Mouse (Mus musculus) lung, embryonic 16.5 days (tissue): ENCODE results near the gene Arhgef28. TPM values are rescaled to one million over a fixed set of nuclear protein-coding genes. Genes with fewer than 3 reads are reported as not detected.

Source experiments
- ATAC-seq: fragments of 200-750 bp; cut with Nextera tagmentation; 2 replicates; pipeline ENCODE4 v1.8.0; 2017; ENCODE audit warnings: low read depth, mild to moderate bottlenecking, moderate library complexity
- H3K27ac ChIP-seq: fragments of 300-500 bp; sonication (generic); 2 replicates; pipeline ENCODE4 v1.5.1; 2014; ENCODE audit warnings: mild to moderate bottlenecking, control low read depth, low read length
- H3K27me3 ChIP-seq: fragments of 300-500 bp; sonication (generic); 2 replicates; pipeline ENCODE4 v1.6.1; 2014; ENCODE audit warnings: low read depth, low read length, mixed read lengths; ENCODE audit not compliant: control insufficient read depth, insufficient read depth
- H3K36me3 ChIP-seq: fragments of 300-500 bp; sonication (generic); 2 replicates; pipeline ENCODE4 v1.6.1; 2014; ENCODE audit warnings: low read length; ENCODE audit not compliant: control insufficient read depth, insufficient read depth
- H3K4me1 ChIP-seq: fragments of 300-500 bp; sonication (generic); replicated peaks from 2 replicates; pipeline ENCODE4 v1.6.1; 2014; ENCODE audit warnings: low read length, mixed read lengths; ENCODE audit not compliant: control insufficient read depth, insufficient read depth
- H3K4me2 ChIP-seq: fragments of 300-500 bp; sonication (generic); 2 replicates; pipeline ENCODE4 v1.6.1; 2014; ENCODE audit warnings: low read depth, low read length, control low read depth
- H3K4me3 ChIP-seq: fragments of 300-500 bp; sonication (generic); 2 replicates; pipeline ENCODE4 v1.5.1; 2014; ENCODE audit warnings: mild to moderate bottlenecking, low read length, control low read depth
- H3K9ac ChIP-seq: fragments of 300-500 bp; sonication (generic); 2 replicates; pipeline ENCODE4 v1.6.1; 2014; ENCODE audit warnings: low read length, control low read depth
- H3K9me3 ChIP-seq: fragments of 300-500 bp; sonication (generic); 2 replicates; pipeline ENCODE4 v1.6.1; 2016; ENCODE audit warnings: low read length; ENCODE audit not compliant: control insufficient read depth
- WGBS: fragments of 180-500 bp; shearing (Covaris S2); extraction: QIAGEN DNeasy Blood & Tissue Kit; methylation state at CpG from one replicate; pipeline ENCODE4 v1.1.7; 2014; 5-methylcytosine and 5-hydroxymethylcytosine counted together
- polyA plus RNA-seq: library from polyadenylated mRNA; unstranded; fragments of >200 nt; fragmentation: Nextera tagmentation; extraction: Ambion mirVana; gene quantifications from 2 replicates; pipeline ENCODE4 v1.2.1, GENCODE M21; 2015

Gene Arhgef28
- polyA plus RNA-seq, result 21.7 and 24.4 TPM in 2 replicates

GRCm38 (mm10) chr13:98205771-98206545 is at the start of gene Arhgef28:
TSS of gene Arhgef28 (minus strand) at chr13:98206439.
- Histone ChIP-seq H3K9ac (peak within 1 kb of the TSS; percentile 77), H3K27me3 (no peaks in the 10 kb centered on the region), H3K4me3 (peak within 1 kb of the TSS; percentile 69), H3K36me3 (no peaks in the 10 kb centered on the region), H3K4me1 (peaks cover 10% of the 10 kb centered on the region), H3K4me2 (peak within 1 kb of the TSS; percentile 93), H3K9me3 (no peaks in the 10 kb centered on the region), H3K27ac (peak within 1 kb of the TSS; percentile 93)
- under 1% methylated on average over 59 of the region's 76 CpGs for WGBS
- ATAC-seq, result peak; percentile 92

GRCm38 (mm10) chr13:98254921-98255320 is 48.7 kb upstream of the Arhgef28 start:
- H3K9me3 ChIP-seq, result no peaks in the 10 kb centered on the region
- 68% methylated on average over 9 of the region's 9 CpGs for WGBS
- no peaks in the 10 kb centered on the region for H3K27me3 ChIP-seq
- H3K4me3 ChIP-seq, result no peak overlapping the region
- no peak overlapping the region for H3K4me2 ChIP-seq
- no peak for ATAC-seq
- peaks cover 44% of the 10 kb centered on the region for H3K36me3 ChIP-seq
- H3K4me1 ChIP-seq, result no peaks in the 10 kb centered on the region
- H3K9ac ChIP-seq, result no peak overlapping the region
- H3K27ac ChIP-seq, result no peak overlapping the region

GRCm38 (mm10) chr13:98249594-98249993 is 43.4 kb upstream of the Arhgef28 start:
- no peaks in the 10 kb centered on the region for H3K4me1 ChIP-seq
- H3K27me3 ChIP-seq, result no peaks in the 10 kb centered on the region
- no peak overlapping the region for H3K9ac ChIP-seq
- WGBS, result 91% methylated on average over 10 of the region's 10 CpGs
- H3K4me3 ChIP-seq, result no peak overlapping the region
- H3K4me2 ChIP-seq, result no peak overlapping the region
- no peak for ATAC-seq
- peaks cover 30% of the 10 kb centered on the region for H3K36me3 ChIP-seq
- no peaks in the 10 kb centered on the region for H3K9me3 ChIP-seq
- H3K27ac ChIP-seq, result no peak overlapping the region

GRCm38 (mm10) chr13:98245386-98245785 is 39.1 kb upstream of the Arhgef28 start:
- ATAC-seq, result no peak
- Histone ChIP-seq H3K27me3 (no peaks in the 10 kb centered on the region; the same call in 1 of the 2 replicates), H3K4me3 (no peak overlapping the region), H3K4me2 (no peak overlapping the region), H3K4me1 (no peaks in the 10 kb centered on the region), H3K27ac (no peak overlapping the region), H3K36me3 (peaks cover 9% of the 10 kb centered on the region), H3K9me3 (no peaks in the 10 kb centered on the region), H3K9ac (no peak overlapping the region)
- WGBS, result 67% methylated on average over 7 of the region's 7 CpGs

GRCm38 (mm10) chr13:98244571-98245350 is 38.5 kb upstream of the Arhgef28 start:
- Histone ChIP-seq H3K4me3 (no peak overlapping the region), H3K27me3 (no peaks in the 10 kb centered on the region; the same call in 1 of the 2 replicates), H3K4me1 (no peaks in the 10 kb centered on the region), H3K4me2 (no peak overlapping the region), H3K9ac (no peak overlapping the region), H3K27ac (no peak overlapping the region), H3K9me3 (no peaks in the 10 kb centered on the region), H3K36me3 (peaks cover 4% of the 10 kb centered on the region; the same call in 1 of the 2 replicates)
- WGBS, result 43% methylated on average over 5 of the region's 5 CpGs
- no peak; the same call in 1 of the 2 replicates for ATAC-seq

GRCm38 (mm10) chr13:98241531-98242282 is 35.5 kb upstream of the Arhgef28 start:
- H3K27ac ChIP-seq, result no peak overlapping the region
- H3K4me3 ChIP-seq, result no peak overlapping the region
- H3K27me3 ChIP-seq, result no peaks in the 10 kb centered on the region; the same call in 1 of the 2 replicates
- no peak overlapping the region for H3K4me2 ChIP-seq
- no peaks in the 10 kb centered on the region for H3K4me1 ChIP-seq
- no peak overlapping the region for H3K9ac ChIP-seq
- no peak for ATAC-seq
- no peaks in the 10 kb centered on the region for H3K36me3 ChIP-seq
- no peaks in the 10 kb centered on the region for H3K9me3 ChIP-seq
- 61% methylated on average over 9 of the region's 9 CpGs for WGBS

GRCm38 (mm10) chr13:98239978-98240641 is 33.9 kb upstream of the Arhgef28 start:
- H3K4me2 ChIP-seq, result no peak overlapping the region
- no peak overlapping the region for H3K27ac ChIP-seq
- H3K27me3 ChIP-seq, result no peaks in the 10 kb centered on the region; the same call in 1 of the 2 replicates
- no peak overlapping the region for H3K4me3 ChIP-seq
- no peaks in the 10 kb centered on the region for H3K36me3 ChIP-seq
- H3K9me3 ChIP-seq, result no peaks in the 10 kb centered on the region
- no peaks in the 10 kb centered on the region for H3K4me1 ChIP-seq
- H3K9ac ChIP-seq, result no peak overlapping the region
- WGBS, result 14% methylated on average over 12 of the region's 12 CpGs
- ATAC-seq, result no peak

GRCm38 (mm10) chr13:98235451-98235850 is 29.2 kb upstream of the Arhgef28 start:
- Histone ChIP-seq H3K9ac (no peak overlapping the region), H3K4me1 (no peaks in the 10 kb centered on the region), H3K4me2 (no peak overlapping the region), H3K27ac (no peak overlapping the region), H3K4me3 (no peak overlapping the region), H3K36me3 (no peaks in the 10 kb centered on the region), H3K27me3 (no peaks in the 10 kb centered on the region), H3K9me3 (no peaks in the 10 kb centered on the region)
- ATAC-seq, result no peak
- 35% methylated on average over 6 of the region's 6 CpGs for WGBS
